Mouse (Mus musculus) neutrophil, adult 83 days (primary cell): ENCODE results near the gene Cacybp. TPM values are rescaled to one million over a fixed set of nuclear protein-coding genes. Genes with fewer than 3 reads are reported as not detected.

Experiments used
- total RNA-seq, 2 experiments: library from RNA; stranded (reverse); gene quantifications; one replicate each; pipeline ENCODE4 v1.2.4; 2023

Gene Cacybp
- total RNA-seq: 10 to 100 TPM; 23.5 to 32.9 TPM

DNA sequence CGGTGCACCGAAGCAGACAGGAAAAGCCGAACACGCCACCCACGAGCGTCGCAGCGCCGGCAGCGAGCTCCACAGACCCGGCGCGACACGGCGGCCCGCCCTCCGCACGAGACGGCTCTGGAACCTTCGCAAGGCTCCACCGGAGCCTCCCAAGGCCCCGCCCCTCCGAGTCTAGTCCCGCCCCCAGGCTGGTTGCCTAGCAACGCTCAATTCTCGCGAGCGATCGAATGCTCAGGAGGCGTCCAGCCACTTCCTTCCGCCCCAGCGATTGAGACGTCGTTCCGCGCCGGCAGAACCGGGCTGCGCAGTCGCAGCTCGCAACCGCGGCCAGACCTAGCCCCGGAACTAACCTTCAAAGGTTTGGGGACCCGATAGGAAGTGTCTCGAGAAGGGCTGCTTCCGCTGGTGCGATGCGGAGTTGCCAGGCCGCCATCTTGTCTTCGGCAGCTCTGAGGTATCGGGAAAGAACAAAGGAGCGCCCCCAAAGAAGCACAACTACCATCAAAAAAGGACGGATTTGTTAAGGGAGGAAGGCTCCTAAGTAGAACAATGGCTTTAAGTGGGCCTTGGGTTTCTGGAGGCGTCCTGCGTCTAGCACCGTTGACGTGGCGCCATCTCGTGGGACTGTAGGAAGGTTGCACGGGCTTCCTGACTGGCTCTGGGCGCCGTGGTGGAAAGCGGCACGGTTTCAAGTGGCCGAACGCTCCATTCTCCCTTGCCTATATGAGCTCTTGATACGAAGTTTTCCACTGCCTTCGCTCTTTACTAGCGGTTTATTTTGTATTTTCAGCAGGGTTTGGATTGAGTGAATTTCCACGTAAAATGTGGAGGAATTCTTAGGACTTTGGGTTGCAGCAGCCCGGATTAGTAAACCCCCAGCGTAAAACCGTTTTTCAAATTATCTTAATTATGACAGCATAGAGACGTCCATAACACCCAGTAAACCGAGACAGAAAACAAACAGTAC, at the start of gene Cacybp:
TSS of gene Cacybp (minus strand) at position 173 of the 967 bp plus-strand sequence.

DNA sequence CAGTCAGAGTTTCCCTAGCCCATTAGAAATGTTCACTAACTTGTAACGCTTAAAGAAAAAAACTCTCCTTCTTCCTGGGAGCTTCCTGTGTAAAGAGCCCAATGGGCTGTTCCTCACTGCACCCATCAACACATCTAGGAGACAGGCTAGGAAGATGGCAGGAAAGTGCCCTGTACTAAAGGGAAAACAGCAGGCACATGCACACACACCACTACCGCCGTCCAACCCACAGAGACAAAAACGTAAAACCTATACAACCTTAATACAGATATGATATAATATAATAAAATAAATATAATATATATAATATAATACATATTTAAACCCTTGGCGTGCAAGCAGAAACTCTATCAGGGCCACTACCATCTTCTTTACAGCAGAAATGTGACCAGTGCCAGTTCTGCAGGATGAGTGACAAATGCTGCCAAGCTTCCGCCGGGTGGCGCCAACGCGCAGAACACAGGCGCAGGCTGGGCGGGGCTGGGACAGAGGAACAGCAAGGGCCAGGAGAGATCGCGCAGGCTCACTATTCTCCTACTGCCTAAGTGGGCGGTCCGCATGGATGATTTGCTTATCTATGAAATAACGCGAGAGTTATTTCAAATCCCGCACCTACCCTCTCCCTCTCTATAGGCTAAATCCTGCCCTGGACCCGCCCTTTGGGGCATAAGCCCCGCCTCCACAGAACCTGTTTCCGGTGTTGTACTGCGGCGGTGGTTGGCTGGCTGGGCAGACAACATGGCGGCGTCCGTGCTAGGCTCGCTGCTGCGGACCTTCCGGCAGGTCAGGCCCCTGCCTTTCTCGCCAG, 17.9 kb downstream of the Cacybp start, which contains the start of gene Mrps14:
TSS of gene Mrps14 (plus strand) at position 687 of the 808 bp plus-strand sequence.

DNA sequence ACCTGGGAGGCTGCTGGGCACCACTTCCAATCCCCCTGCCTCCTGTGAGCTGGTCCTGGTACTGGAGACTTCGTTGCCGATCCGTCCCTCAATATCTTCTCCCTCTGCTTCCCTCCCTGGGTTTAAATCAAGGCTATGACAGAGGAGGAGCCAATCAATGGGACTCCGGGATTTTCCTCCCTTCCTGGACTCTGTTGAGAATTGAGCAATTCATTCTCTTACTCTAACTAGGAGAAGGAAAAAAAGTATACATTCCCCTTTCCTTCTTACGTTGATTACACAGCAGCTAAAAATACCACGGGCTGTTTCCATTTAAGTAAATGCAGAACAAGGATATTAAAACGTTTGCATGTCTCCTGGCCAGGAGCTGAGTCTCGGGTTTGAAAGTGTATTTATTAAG, 59.2 kb downstream of the Cacybp start, which contains the start of gene Tnn:
TSS of gene Tnn (minus strand) at position 101 of the 400 bp plus-strand sequence.

Other genes starting within 250 kb of the Cacybp start
- 100 to 1,000 TPM; 103 to 108 TPM for gene 4930523C07Rik, start 168.5 kb downstream of the Cacybp start, total RNA-seq
- gene Tnn, start 59.3 kb downstream of the Cacybp start, total RNA-seq: under 1 TPM; 0.09 to 0.11 TPM
- gene Mrps14, start 17.7 kb downstream of the Cacybp start, total RNA-seq: 10 to 100 TPM; 32.9 to 34.8 TPM